Mouse (Mus musculus) right cerebral cortex, adult 18-20 months (tissue): ENCODE data around the gene Chp2.
"Not testable (repeated sequence)": the region's sequence is repeated elsewhere in the genome, so short reads cannot be mapped to it uniquely, and the experiment has no call there.

Experiments
- DNase-seq: peaks from one replicate; pipeline ENCODE4 v3.0.0; 2022; ENCODE audit warnings: mixed read lengths

Gene Chp2

GRCm38 (mm10) chr7:122242744-122243143, 23.4 kb downstream of the Chp2 start:
- not testable (repeated sequence) for DNase-seq

GRCm38 (mm10) chr7:122244166-122244565, 24.9 kb downstream of the Chp2 start:
- no peak for DNase-seq

- DNase-seq: no peak
These were observed 25.3 kb downstream of the Chp2 start for GRCm38 (mm10) chr7:122244584-122244983.

GRCm38 (mm10) chr7:122245976-122246375, 26.7 kb downstream of the Chp2 start:
- DNase-seq: no peak

- no peak for DNase-seq
These were observed 28.1 kb downstream of the Chp2 start for GRCm38 (mm10) chr7:122247254-122247864.

- DNase-seq: peak; percentile 70
These were observed 30.1 kb downstream of the Chp2 start for GRCm38 (mm10) chr7:122249321-122249821.

GRCm38 (mm10) chr7:122251197-122252011, 32.1 kb downstream of the Chp2 start:
- peak; percentile 84 for DNase-seq

GRCm38 (mm10) chr7:122256722-122257121, 37.4 kb downstream of the Chp2 start:
- no peak for DNase-seq

- no peak for DNase-seq
These were observed 39.2 kb downstream of the Chp2 start for GRCm38 (mm10) chr7:122258521-122258920.

- no peak for DNase-seq
These were observed 40.8 kb downstream of the Chp2 start for GRCm38 (mm10) chr7:122260055-122260602.

- DNase-seq: no peak
These were observed 49.7 kb downstream of the Chp2 start for GRCm38 (mm10) chr7:122268983-122269486.

- DNase-seq: no peak
These were observed 53.0 kb downstream of the Chp2 start for GRCm38 (mm10) chr7:122272334-122272733.
